Mouse (Mus musculus): ENCODE data around the gene Col27a1. TPM values are rescaled to one million over a fixed set of nuclear protein-coding genes. Genes with fewer than 3 reads are reported as not detected.

Gene Col27a1
- polyA plus RNA-seq, 1 experiment from 2014 or later: 22.3 TPM

GRCm38 (mm10) chr4:63203874-63204273, 9.9 kb upstream of the Col27a1 start:
- WGBS: 76% methylated on average over 7 of the region's 7 CpGs
- Histone ChIP-seq H3K27ac (replicated peaks) (no peak overlapping the region), H3K27me3 (no peaks in the 10 kb centered on the region), H3K4me1 (no peaks in the 10 kb centered on the region), H3K4me2 (replicated peaks) (no peak overlapping the region), H3K9ac (no peak overlapping the region), H3K4me3 (replicated peaks) (no peak overlapping the region), H3K9me3 (replicated peaks) (no peaks in the 10 kb centered on the region), H3K36me3 (no peaks in the 10 kb centered on the region)
- ATAC-seq (ENCODE audit: insufficient number of reproducible peaks, low FRiP score, low TSS enrichment, low read depth): no peak

- Histone ChIP-seq H3K9me3 (replicated peaks) (no peaks in the 10 kb centered on the region), H3K4me2 (replicated peaks) (no peak overlapping the region), H3K27ac (replicated peaks) (no peak overlapping the region), H3K36me3 (no peaks in the 10 kb centered on the region), H3K4me3 (replicated peaks) (no peak overlapping the region), H3K27me3 (no peaks in the 10 kb centered on the region), H3K9ac (no peak overlapping the region), H3K4me1 (no peaks in the 10 kb centered on the region)
- 65% methylated on average over 7 of the region's 7 CpGs for WGBS
- ATAC-seq (ENCODE audit: insufficient number of reproducible peaks, low FRiP score, low TSS enrichment, low read depth): no peak
These were observed 8.2 kb upstream of the Col27a1 start for GRCm38 (mm10) chr4:63205583-63205982.

DNA sequence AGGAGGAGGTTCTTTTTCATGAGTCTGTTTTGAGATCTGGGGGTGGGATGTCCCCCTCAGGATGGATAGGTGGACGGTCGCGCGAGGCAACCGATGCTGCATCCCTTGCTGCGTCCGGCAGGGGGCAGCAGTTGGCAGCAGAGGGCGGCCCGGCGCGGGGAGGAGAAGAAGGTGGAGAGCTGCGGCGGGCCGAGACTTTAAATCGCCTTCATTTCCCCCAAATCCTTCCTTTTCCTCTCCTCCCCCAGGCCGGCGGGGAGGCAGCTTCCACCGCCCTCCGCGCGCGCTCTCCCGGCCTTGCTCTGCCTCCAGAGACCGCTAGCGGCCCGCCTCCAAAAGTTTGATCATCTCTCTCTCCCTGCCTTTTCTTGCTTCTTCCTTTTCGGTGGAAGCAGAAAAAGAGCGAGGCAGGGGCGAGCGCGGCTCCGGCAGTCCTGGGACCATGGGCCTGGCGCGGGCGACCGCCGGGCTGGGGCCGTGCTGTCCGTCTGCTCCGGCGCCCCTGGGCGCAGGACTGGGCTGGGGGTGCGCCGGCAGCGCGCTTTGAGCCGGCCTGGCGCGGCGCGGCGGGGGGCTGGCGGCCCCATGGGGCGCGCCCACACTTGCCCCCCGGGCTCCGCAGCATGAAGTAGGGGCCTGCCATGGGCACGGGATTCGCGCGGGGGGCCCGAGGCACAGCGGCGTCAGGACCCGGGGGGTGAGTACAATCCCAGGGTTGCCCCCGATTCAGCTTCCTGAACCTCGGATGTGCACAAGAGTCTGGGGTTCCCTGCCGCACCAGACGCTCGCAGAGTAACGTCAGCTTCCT, 1.6 kb downstream of the Col27a1 start:
- Histone ChIP-seq H3K9ac (peak overlapping the region; percentile 84), H3K4me1 (peaks cover 59% of the 10 kb centered on the region), H3K27ac (replicated peaks) (peak overlapping the region; percentile 85), H3K4me2 (replicated peaks) (peak overlapping the region; percentile 98), H3K9me3 (replicated peaks) (no peaks in the 10 kb centered on the region), H3K36me3 (no peaks in the 10 kb centered on the region), H3K4me3 (replicated peaks) (peak overlapping the region; percentile 78), H3K27me3 (peaks cover 25% of the 10 kb centered on the region)
- WGBS: under 1% methylated on average over 64 of the region's 71 CpGs
- peak; percentile 27; the same call in 1 of the 2 replicates for ATAC-seq (ENCODE audit: insufficient number of reproducible peaks, low FRiP score, low TSS enrichment, low read depth)

GRCm38 (mm10) chr4:63215993-63216531, 2.3 kb downstream of the Col27a1 start:
- Histone ChIP-seq H3K4me3 (replicated peaks) (peak overlapping the region; percentile 78), H3K9ac (peak overlapping the region; percentile 84), H3K36me3 (no peaks in the 10 kb centered on the region), H3K4me1 (peaks cover 59% of the 10 kb centered on the region), H3K27me3 (peaks cover 25% of the 10 kb centered on the region), H3K27ac (replicated peaks) (peak overlapping the region; percentile 85), H3K4me2 (replicated peaks) (peak overlapping the region; percentile 98), H3K9me3 (replicated peaks) (no peaks in the 10 kb centered on the region)
- ATAC-seq (ENCODE audit: insufficient number of reproducible peaks, low FRiP score, low TSS enrichment, low read depth): peak; percentile 11; the same call in 1 of the 2 replicates
- WGBS: 1% methylated on average over 24 of the region's 24 CpGs

GRCm38 (mm10) chr4:63216566-63216965, 2.8 kb downstream of the Col27a1 start:
- peak overlapping the region; percentile 84 for H3K9ac ChIP-seq
- H3K4me1 ChIP-seq: peaks cover 59% of the 10 kb centered on the region
- no peaks in the 10 kb centered on the region for H3K36me3 ChIP-seq
- 20% methylated on average over 9 of the region's 9 CpGs for WGBS
- H3K9me3 ChIP-seq (replicated peaks): no peaks in the 10 kb centered on the region
- peak overlapping the region; percentile 85 for H3K27ac ChIP-seq (replicated peaks)
- peak; percentile 68 for ATAC-seq (ENCODE audit: insufficient number of reproducible peaks, low FRiP score, low TSS enrichment, low read depth)
- peaks cover 25% of the 10 kb centered on the region for H3K27me3 ChIP-seq
- H3K4me3 ChIP-seq (replicated peaks): peak overlapping the region; percentile 78
- H3K4me2 ChIP-seq (replicated peaks): peak overlapping the region; percentile 98

DNA sequence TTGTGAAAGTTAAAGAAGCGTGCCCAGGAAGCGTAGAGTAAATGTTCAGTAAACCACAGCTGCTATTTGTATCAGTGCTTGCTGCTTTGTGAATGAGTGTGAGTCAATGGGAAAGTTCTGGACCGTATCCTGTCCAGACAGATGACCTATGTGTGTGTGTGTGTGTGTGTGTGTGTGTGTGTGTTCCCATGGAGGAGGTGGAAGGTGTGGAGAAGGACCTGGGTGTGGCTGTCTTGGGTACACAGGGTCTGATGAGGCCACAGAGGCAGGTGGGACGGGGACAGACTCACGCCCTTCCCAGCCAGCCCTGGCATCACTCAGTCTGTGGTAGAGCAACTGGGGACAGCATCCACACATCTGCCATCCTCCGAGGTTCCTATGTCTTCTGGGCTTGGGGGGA, 3.7 kb downstream of the Col27a1 start:
- 74% methylated on average over 6 of the region's 6 CpGs for WGBS
- H3K27ac ChIP-seq (replicated peaks): peak overlapping the region; percentile 71; the same call in 1 of the 2 replicates
- no peaks in the 10 kb centered on the region for H3K9me3 ChIP-seq (replicated peaks)
- no peak for ATAC-seq (ENCODE audit: insufficient number of reproducible peaks, low FRiP score, low TSS enrichment, low read depth)
- peaks cover 19% of the 10 kb centered on the region for H3K27me3 ChIP-seq
- H3K4me2 ChIP-seq (replicated peaks): peak overlapping the region; percentile 98; the same call in 1 of the 2 replicates
- H3K4me3 ChIP-seq (replicated peaks): peak overlapping the region; percentile 78; the same call in 1 of the 2 replicates
- peaks cover 67% of the 10 kb centered on the region for H3K4me1 ChIP-seq
- H3K9ac ChIP-seq: no peak overlapping the region
- H3K36me3 ChIP-seq: 0 out of 2 replicates have a peak, but pooled peaks cover 9% of the 10 kb centered on the region

DNA sequence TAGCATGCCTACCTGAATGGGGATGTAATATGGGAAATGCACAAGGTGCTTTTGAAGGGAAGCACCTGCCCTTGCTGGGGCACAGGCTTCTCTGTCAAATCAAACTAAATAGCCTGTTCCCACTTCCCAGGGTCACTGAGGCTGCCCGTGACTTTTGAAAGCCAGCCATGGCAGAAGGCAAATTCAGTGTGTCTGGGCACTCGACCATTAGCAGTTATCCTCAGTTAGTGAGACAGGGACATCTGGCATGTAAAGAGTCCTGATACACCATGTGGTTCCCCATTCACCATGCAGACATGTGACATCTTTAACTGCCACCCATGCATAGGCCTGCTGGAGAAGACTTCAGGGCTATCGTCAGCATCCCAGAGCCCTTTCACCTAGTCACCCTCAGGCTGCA, 5.3 kb downstream of the Col27a1 start:
- WGBS: 77% methylated on average over 3 of the region's 3 CpGs
- no peak for ATAC-seq (ENCODE audit: insufficient number of reproducible peaks, low FRiP score, low TSS enrichment, low read depth)
- no peak overlapping the region for H3K9ac ChIP-seq
- no peak overlapping the region for H3K4me3 ChIP-seq (replicated peaks)
- H3K4me2 ChIP-seq (replicated peaks): no peak overlapping the region
- H3K27ac ChIP-seq (replicated peaks): no peak overlapping the region
- H3K4me1 ChIP-seq: peaks cover 59% of the 10 kb centered on the region
- no peaks in the 10 kb centered on the region for H3K9me3 ChIP-seq (replicated peaks)
- H3K27me3 ChIP-seq: peaks cover 9% of the 10 kb centered on the region; the same call in 1 of the 2 replicates
- peaks cover 17% of the 10 kb centered on the region; the same call in 1 of the 2 replicates for H3K36me3 ChIP-seq

- no peak for ATAC-seq (ENCODE audit: insufficient number of reproducible peaks, low FRiP score, low TSS enrichment, low read depth)
- 82% methylated on average over 6 of the region's 6 CpGs for whole genome bisulfite sequencing
These were observed 5.8 kb downstream of the Col27a1 start for GRCm38 (mm10) chr4:63219635-63220034.

DNA sequence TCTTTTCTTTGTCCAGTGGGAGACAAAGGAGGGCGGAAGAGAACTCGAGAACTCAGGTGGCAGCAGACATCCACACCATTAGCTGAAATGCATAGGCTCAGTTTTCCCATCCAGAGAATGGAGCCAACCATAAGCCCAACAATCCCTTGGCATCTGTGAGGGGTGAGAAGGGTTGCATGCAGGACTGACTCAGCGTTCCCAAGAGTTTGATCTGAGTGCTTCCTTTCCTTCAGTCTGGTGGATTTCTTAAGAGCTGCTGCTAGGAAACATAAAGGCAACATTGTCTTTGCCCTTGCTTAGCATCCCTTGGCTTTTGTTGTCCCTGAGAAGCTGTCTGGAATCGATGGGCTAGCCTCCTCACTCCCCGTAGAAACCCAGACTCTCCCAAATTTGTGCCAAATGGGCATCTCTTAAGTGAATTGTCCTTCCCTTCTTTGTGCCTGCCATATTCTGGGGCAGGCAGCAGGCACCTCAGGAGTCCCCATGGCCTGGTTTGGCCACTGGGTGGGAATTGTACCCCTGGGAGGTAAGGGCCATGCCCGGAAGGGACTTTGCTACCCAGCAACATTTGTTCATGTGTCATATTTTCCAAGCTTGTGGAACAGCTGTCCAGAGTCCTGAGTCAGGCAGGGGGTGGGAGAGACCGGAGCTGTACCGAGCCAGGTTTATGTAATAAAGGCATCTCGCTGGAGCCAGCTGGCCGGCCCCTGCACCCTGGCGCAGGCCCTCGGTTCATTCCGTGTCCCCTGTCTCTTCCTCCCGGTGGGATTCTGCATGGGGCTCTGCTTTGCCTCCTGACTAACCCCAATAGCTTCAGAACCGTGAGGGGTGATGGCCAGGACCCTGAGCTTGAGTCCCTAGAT, 7.5 kb downstream of the Col27a1 start:
- Histone ChIP-seq H3K27me3 (no peaks in the 10 kb centered on the region), H3K27ac (replicated peaks) (no peak overlapping the region), H3K4me1 (peaks cover 64% of the 10 kb centered on the region), H3K9ac (no peak overlapping the region), H3K4me2 (replicated peaks) (no peak overlapping the region), H3K36me3 (peaks cover 31% of the 10 kb centered on the region), H3K9me3 (replicated peaks) (no peaks in the 10 kb centered on the region), H3K4me3 (replicated peaks) (no peak overlapping the region)
- 76% methylated on average over 15 of the region's 15 CpGs for WGBS
- ATAC-seq (ENCODE audit: insufficient number of reproducible peaks, low FRiP score, low TSS enrichment, low read depth): no peak

More at GRCm38 (mm10) chr4:63219635-63220034, 5.8 kb downstream of the Col27a1 start:
- Histone ChIP-seq H3K27ac (replicated peaks) (no peak overlapping the region), H3K4me3 (replicated peaks) (no peak overlapping the region), H3K27me3 (peaks cover 3% of the 10 kb centered on the region; the same call in 1 of the 2 replicates), H3K9me3 (replicated peaks) (no peaks in the 10 kb centered on the region), H3K36me3 (peaks cover 23% of the 10 kb centered on the region), H3K4me1 (peaks cover 57% of the 10 kb centered on the region), H3K4me2 (replicated peaks) (no peak overlapping the region), H3K9ac (no peak overlapping the region)

GRCm38 (mm10) chr4:63222246-63222645, 8.4 kb downstream of the Col27a1 start:
- Histone ChIP-seq H3K4me3 (replicated peaks) (no peak overlapping the region), H3K36me3 (peaks cover 31% of the 10 kb centered on the region), H3K27ac (replicated peaks) (no peak overlapping the region), H3K9ac (no peak overlapping the region), H3K9me3 (replicated peaks) (no peaks in the 10 kb centered on the region), H3K27me3 (no peaks in the 10 kb centered on the region), H3K4me2 (replicated peaks) (no peak overlapping the region), H3K4me1 (peaks cover 64% of the 10 kb centered on the region)
- WGBS: 74% methylated on average over 8 of the region's 8 CpGs
- ATAC-seq (ENCODE audit: insufficient number of reproducible peaks, low FRiP score, low TSS enrichment, low read depth): no peak

DNA sequence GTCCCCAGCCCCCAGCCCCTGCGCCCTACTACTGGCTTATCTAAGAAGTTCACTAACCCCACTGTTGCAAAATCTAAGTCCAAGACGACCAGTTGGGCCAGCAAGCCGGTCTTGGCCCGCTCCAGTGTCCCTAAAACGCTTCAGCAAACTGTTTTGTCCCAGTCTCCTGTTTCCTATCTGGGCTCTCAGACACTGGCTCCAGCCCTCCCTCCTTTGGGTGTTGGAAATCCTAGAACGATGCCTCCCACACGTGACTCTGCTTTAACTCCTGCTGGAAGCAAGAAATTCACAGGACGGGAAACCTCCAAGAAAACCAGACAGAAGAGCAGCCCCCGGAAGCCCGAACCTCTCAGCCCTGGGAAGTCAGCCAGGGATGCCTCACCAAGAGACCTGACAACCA, 11.6 kb downstream of the Col27a1 start:
- peaks cover 69% of the 10 kb centered on the region for H3K4me1 ChIP-seq
- H3K27me3 ChIP-seq: no peaks in the 10 kb centered on the region
- H3K27ac ChIP-seq (replicated peaks): peak overlapping the region; percentile 44; the same call in 1 of the 2 replicates
- H3K9me3 ChIP-seq (replicated peaks): no peaks in the 10 kb centered on the region
- WGBS: 79% methylated on average over 10 of the region's 10 CpGs
- no peak for ATAC-seq (ENCODE audit: insufficient number of reproducible peaks, low FRiP score, low TSS enrichment, low read depth)
- H3K4me2 ChIP-seq (replicated peaks): no peak overlapping the region
- H3K4me3 ChIP-seq (replicated peaks): no peak overlapping the region
- H3K9ac ChIP-seq: no peak overlapping the region
- H3K36me3 ChIP-seq: peaks cover 31% of the 10 kb centered on the region

Measured in embryonic facial prominence, embryonic 15.5 days (tissue).